Mouse (Mus musculus): Measurements from ENCODE around the gene Rnf150.
"Not testable (repeated sequence)": the region's sequence is repeated elsewhere in the genome, so short reads cannot be mapped to it uniquely, and the experiment has no call there.

The Rnf150 gene

GRCm38 (mm10) chr8:83078701-83079533 lies 215.8 kb downstream of the Rnf150 start:
- DNase-seq, result no peak

- DNase-seq, result no peak
Measured at GRCm38 (mm10) chr8:83079534-83079844, 216.3 kb downstream of the Rnf150 start.

GRCm38 (mm10) chr8:83081266-83081665 lies 218.1 kb downstream of the Rnf150 start:
- no peak for DNase-seq

GRCm38 (mm10) chr8:83081806-83082205 lies 218.7 kb downstream of the Rnf150 start:
- DNase-seq, result not testable (repeated sequence)

DNA sequence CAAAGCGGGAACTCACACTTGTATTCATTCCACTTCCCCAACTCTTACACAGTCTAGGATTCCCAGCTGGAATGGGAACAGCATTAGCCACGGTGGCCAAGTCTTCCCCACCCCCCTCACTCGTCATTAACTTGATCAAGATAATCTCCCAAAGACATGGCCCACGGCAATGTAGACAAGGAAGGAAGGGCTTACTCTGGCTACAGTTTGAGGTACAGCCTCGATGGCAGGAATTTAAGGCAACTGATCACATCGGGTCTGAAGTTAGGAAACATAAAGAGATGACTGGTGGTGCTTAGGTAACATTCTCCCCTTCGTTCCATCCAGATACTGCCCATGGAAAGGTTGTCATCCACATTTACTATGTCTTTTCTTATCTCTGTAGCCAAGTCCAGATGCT lies 219.1 kb downstream of the Rnf150 start:
- no peak for DNase-seq

GRCm38 (mm10) chr8:83083452-83083851 lies 220.3 kb downstream of the Rnf150 start:
- DNase-seq, result no peak

DNA sequence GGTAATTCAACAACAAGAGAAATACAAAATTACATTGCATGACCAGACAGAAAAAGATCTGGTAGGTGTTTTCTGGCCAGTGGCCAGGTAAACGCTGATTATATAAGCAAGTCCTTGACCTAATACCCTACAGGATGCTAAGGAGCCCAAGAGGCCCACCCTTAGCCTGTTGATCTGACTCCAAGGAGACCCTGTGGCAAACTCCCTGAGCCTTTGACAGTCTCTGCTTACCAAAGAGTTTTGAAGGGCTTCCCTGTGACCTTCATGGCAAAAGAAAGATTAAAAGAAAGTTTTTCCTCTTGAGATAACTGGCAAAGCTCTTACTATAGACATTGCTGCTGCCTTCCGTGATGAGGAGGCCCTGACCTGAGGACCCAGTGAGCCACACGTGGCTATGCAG lies 222.4 kb downstream of the Rnf150 start:
- DNase-seq, result no peak

DNA sequence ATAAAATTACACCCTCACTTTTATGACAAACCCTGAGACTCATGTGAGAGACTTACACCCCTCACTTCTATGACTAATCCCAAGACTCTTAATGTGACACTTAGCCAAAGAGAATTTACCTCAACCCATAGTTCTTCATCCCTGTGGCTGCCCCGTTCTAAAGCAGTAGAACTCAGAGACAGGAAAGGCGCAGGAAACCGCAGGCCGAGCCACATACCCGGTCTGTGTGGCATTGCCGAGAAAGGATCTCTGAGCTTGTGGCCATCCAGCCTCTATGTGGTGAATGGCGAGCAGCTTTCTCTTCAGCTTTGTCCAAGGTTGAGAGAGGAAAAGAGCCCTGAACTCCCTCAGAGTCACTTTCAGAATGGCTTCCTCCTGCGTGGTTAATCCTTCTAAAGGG lies 223.5 kb downstream of the Rnf150 start:
- DNase-seq, result no peak

- DNase-seq, result no peak
Measured at GRCm38 (mm10) chr8:83087604-83088003, 224.4 kb downstream of the Rnf150 start.

DNA sequence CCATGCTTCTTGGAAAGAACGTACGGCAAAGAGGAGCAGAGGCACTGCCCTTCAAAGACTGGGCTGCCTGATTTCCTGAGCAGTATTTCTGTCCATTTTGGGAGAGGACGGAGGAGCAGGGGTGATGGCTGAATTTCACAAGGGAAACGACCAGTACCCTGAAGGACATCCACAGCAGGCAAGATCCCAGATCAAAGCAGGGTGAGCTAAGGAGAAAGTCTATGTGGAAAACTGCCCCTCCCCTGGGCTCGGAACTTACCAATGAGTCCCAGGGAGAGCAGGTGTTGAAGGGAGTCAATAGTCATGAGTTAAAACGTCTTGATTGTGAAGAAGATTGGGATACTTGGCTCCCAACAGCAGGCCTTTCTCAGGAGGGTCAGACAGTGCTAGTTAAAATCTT lies 225.0 kb downstream of the Rnf150 start:
- DNase-seq, result no peak

- DNase-seq, result peak; percentile 30 to 83
Measured at GRCm38 (mm10) chr8:83089336-83089986, 226.3 kb downstream of the Rnf150 start.

- DNase-seq, result no peak
Measured at GRCm38 (mm10) chr8:83090446-83090845, 227.3 kb downstream of the Rnf150 start.

DNA sequence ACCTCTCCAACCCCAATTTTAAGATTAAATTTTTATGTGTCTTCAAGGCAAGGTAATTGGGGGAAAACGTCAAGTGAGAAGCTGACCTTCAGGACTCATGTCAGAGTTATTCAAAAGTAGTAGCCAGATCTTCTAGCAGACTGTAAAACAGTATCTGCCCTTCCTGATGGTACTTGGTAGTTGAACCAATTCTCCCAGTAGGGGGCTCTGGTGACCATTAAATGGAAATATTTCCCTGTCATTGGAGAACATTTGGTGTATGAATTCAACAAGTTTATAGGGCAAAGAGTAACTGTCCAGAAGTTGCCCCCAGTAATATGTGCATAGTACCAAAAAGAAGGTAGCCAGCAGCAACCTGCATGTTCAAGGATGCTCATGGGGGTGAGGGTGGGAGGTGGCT lies 236.9 kb downstream of the Rnf150 start:
- peak in 1 of 2 experiments; percentile 37 for DNase-seq

- DNase-seq, result no peak
Measured at GRCm38 (mm10) chr8:83102957-83103510, 239.9 kb downstream of the Rnf150 start.

- no peak for DNase-seq
Measured at GRCm38 (mm10) chr8:83103968-83104367, 240.8 kb downstream of the Rnf150 start.

GRCm38 (mm10) chr8:83109756-83110155 lies 246.6 kb downstream of the Rnf150 start:
- DNase-seq, result no peak

DNA sequence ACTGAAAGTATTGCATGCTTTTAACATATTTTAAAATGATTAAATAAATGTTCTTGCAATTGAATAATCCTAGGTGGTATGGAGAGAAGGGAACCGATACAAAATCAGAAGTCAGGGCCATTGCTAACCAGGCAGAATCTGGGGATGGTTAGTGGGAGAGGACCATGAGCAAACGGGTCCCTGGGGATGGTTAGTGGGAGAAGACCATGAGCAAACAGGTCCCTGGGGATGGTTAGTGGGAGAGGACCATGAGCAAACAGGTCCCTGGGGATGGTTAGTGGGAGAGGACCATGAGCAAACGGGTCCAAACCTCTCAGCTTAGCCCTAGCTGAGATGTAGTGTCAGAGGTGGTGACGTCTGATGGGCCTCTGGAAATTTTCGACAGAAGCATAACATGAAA lies 247.0 kb downstream of the Rnf150 start:
- DNase-seq, result no peak

- no peak for DNase-seq
Measured at GRCm38 (mm10) chr8:83135086-83135485, 271.9 kb downstream of the Rnf150 start.

DNA sequence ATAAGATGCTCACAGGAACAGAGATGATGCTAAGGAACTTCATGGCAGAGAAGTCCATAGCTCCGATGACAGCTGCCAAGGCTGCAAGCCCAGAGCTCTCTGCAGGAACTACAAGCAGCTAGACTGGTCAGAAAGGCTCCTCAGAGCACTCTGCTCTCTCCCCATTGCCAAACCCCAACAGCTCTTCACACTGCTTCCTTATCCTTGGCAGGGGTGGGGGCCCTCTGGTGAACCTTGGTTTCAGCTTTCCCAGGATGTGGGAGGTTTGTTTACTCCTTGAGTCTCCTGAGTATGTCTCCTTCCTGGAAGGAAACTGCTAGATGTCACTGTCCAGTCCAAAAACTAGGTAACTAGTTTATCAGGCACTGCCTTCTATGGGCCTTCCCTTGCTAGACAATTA lies 276.9 kb downstream of the Rnf150 start:
- no peak for DNase-seq

DNA sequence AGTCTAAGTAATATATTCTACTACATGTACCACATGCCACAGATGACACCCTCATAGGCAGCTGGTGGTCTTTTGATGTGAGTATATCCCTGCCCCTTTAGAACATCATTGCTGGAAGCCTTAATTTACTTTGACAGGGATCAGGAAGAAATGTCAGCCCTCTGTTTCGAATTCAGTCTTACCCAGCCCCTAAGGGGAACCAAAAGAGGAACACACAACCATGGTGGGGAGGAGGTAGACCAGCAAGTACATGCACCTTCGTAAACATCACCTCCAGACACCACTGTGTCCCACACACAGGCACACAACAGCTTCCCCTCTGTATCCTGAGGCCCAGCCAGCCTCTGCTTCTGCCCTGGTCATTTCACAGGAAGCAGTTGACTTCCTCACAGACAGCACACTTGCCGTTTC lies 277.6 kb downstream of the Rnf150 start:
- DNase-seq, result peak; percentile 34 to 39
